Mouse (Mus musculus) cerebellum, adult 9-11 months (tissue): Measurements from ENCODE around the gene Hps3.
A peak's percentile ranks its signal among the peaks of the same experiment; 100 is the strongest.
"Not testable (repeated sequence)": the region's sequence is repeated elsewhere in the genome, so short reads cannot be mapped to it uniquely, and the experiment has no call there.

Source experiments
- DNase-seq: peaks from one replicate; pipeline ENCODE4 v3.0.0; 2022

The Hps3 gene

GRCm38 (mm10) chr3:20034719-20035404, at the start of gene Hps3:
TSS of gene Hps3 (minus strand) at chr3:20035315.
- peak; percentile 87 for DNase-seq

- no peak for DNase-seq
These were observed 47.0 kb upstream of the Hps3 start for GRCm38 (mm10) chr3:20082161-20082560.

- no peak for DNase-seq
These were observed 41.3 kb upstream of the Hps3 start for GRCm38 (mm10) chr3:20076145-20077053.

- peak; percentile 17 for DNase-seq
These were observed 23.1 kb upstream of the Hps3 start for GRCm38 (mm10) chr3:20058197-20058541.

GRCm38 (mm10) chr3:20057306-20058196, 22.4 kb upstream of the Hps3 start, which contains the start of gene Hltf:
TSS of gene Hltf (plus strand) at chr3:20057811.
- peak; percentile 96 for DNase-seq

- not testable (repeated sequence) for DNase-seq
These were observed 9.6 kb upstream of the Hps3 start for GRCm38 (mm10) chr3:20044736-20045135.

GRCm38 (mm10) chr3:20041461-20041860, 6.3 kb upstream of the Hps3 start:
- not testable (repeated sequence) for DNase-seq

- no peak for DNase-seq
These were observed 954 bp upstream of the Hps3 start for GRCm38 (mm10) chr3:20036069-20036468.

- DNase-seq: no peak
These were observed 1.1 kb downstream of the Hps3 start for GRCm38 (mm10) chr3:20033761-20034718.

- DNase-seq: no peak
These were observed 4.3 kb downstream of the Hps3 start for GRCm38 (mm10) chr3:20030807-20031206.

GRCm38 (mm10) chr3:20028640-20029039, 6.5 kb downstream of the Hps3 start:
- no peak for DNase-seq

GRCm38 (mm10) chr3:20027788-20028187, 7.3 kb downstream of the Hps3 start:
- no peak for DNase-seq

GRCm38 (mm10) chr3:20026996-20027689, 8.0 kb downstream of the Hps3 start:
- DNase-seq: no peak

GRCm38 (mm10) chr3:20026481-20026880, 8.6 kb downstream of the Hps3 start:
- DNase-seq: no peak

GRCm38 (mm10) chr3:20023832-20024231, 11.3 kb downstream of the Hps3 start:
- DNase-seq: no peak

GRCm38 (mm10) chr3:20018076-20018475, 17.0 kb downstream of the Hps3 start:
- DNase-seq: no peak

GRCm38 (mm10) chr3:20014454-20014853, 20.7 kb downstream of the Hps3 start:
- no peak for DNase-seq

- not testable (repeated sequence) for DNase-seq
These were observed 24.2 kb downstream of the Hps3 start for GRCm38 (mm10) chr3:20010905-20011304.

GRCm38 (mm10) chr3:20010464-20010863, 24.7 kb downstream of the Hps3 start:
- DNase-seq: no peak

- DNase-seq: no peak
These were observed 27.4 kb downstream of the Hps3 start for GRCm38 (mm10) chr3:20007759-20008158.

GRCm38 (mm10) chr3:20007275-20007674, 27.8 kb downstream of the Hps3 start:
- no peak for DNase-seq
